17 mouse cellular contexts compared by ENCODE assay signal in genomic region chr1:119115106-119115674, GRCm38 (mm10).
"Had no signal": no experiment of that assay in that cellular context is flagged by ENCODE, and none has a peak within 500 bp of the region (broad histone marks: within the 10 kb centered on the region; RNA-seq: fewer than 3 reads in every experiment).

No protein-coding gene starts in this region.

- H3K4me1 ChIP-seq: lung, embryonic 15.5 days; megakaryocyte, embryonic 14.5 days; neural tube, embryonic 12.5 days had no signal

- H3K27me3 ChIP-seq: lung, embryonic 15.5 days; megakaryocyte, embryonic 14.5 days; neural tube, embryonic 12.5 days; stomach, embryonic 15.5 days had no signal

- DNase-seq: liver, postnatal 0 days; lung, adult 2 months; lung, postnatal 14 days; lung, postnatal 36 days; right cerebral cortex, postnatal 14 days; thymus, adult 2 months; thymus, postnatal 25 days; thymus, postnatal 4 days had no signal

- H3K9ac ChIP-seq: liver, postnatal 0 days; lung, embryonic 15.5 days; neural tube, embryonic 12.5 days; stomach, embryonic 15.5 days had no signal

- H3K27ac ChIP-seq: lung, embryonic 15.5 days; macrophage; neural tube, embryonic 12.5 days; stomach, embryonic 15.5 days; stomach, postnatal 0 days had no signal

- H3K4me2 ChIP-seq: lung, embryonic 15.5 days; midbrain, embryonic 11.5 days; neural tube, embryonic 12.5 days; stomach, embryonic 15.5 days had no signal

- ATAC-seq: liver, postnatal 0 days; lung, postnatal 0 days; midbrain, embryonic 16.5 days had no signal

- H3K4me3 ChIP-seq: lung, embryonic 15.5 days; megakaryocyte, embryonic 14.5 days; neural tube, embryonic 12.5 days; stomach, embryonic 15.5 days had no signal

- H3K9me3 ChIP-seq: lung, embryonic 15.5 days; megakaryocyte, embryonic 14.5 days; neural tube, embryonic 12.5 days; stomach, embryonic 15.5 days had no signal

- H3K36me3 ChIP-seq: lung, embryonic 15.5 days; neural tube, embryonic 12.5 days; stomach, embryonic 15.5 days had no signal
